Mouse (Mus musculus): ENCODE results near the gene Ttll6.

GRCm38 (mm10) chr11:96093361-96093760 is 40.2 kb upstream of the Ttll6 start:
- TF ChIP-seq POLR2A (IDR thresholded peaks at IDR 0.05; ENCODE audit: control insufficient read depth, extremely low read depth, insufficient read depth, low read length, poor library complexity) = no peak
- no peak for TF ChIP-seq CTCF (IDR thresholded peaks at IDR 0.05; ENCODE audit: borderline replicate concordance, control insufficient read depth, extremely low read depth, insufficient read depth, low read length, poor library complexity)
